Mouse (Mus musculus): Measurements from ENCODE around the gene Tfpi. TPM values are rescaled to one million over a fixed set of nuclear protein-coding genes. Genes with fewer than 3 reads are reported as not detected.

Tfpi gene
- total RNA-seq, 2 experiments from 2014 or later, result 3.6 TPM

DNA sequence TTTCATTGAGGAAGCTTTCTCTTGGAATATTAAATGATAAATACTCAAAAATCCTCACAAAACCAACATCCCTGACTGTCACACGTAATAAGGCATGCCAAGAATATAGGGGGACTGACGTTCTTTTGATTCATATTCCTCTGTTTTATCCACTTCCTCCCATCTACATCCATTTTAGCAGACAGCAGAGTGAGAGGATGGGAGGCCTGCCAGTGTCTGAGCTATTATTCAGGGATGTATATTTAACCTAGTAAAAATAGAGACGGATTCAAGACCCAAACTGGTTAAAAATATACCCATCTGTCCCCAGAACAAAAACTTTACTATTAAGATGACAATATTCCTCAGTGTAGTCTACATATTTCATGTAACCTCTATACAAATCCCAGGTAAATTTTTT is 14.2 kb downstream of the Tfpi start:
- Histone ChIP-seq H3K27ac (no peak overlapping the region), H3K4me3 (no peak overlapping the region)
- DNase-seq (ENCODE audit: low spot score in 2 of 2), result no peak
- TF ChIP-seq CTCF (conservative IDR thresholded peaks at IDR 0.05), result no peak

DNA sequence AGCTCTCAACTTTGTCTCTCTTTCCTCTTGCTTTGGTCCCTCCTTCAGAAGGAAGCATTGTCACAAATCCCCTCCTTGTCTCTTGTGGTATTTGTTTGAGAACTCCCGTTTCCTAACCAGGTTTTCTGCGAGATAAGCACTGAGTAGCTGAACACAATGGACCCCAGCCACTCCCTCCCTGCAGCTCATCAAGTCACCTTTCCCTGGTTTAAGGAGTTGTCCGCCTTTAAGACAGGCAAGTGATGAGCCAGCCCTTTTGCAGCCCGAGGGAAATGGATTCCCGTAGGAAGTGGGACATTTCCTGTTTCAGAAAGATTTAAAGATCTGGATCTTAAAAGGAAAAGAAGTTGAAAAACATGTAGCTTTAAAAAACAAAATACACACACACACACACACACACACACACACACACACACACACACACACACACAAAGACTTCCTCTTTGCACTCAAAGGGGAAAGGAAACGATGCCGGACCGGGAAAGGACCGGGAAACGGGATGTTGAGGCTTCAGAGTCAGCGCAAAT is 16.9 kb downstream of the Tfpi start:
- TF ChIP-seq CTCF (conservative IDR thresholded peaks at IDR 0.05), result no peak
- no peak for DNase-seq (ENCODE audit: low spot score in 2 of 2)
- Histone ChIP-seq H3K4me3 (no peak overlapping the region; the same call in 1 of the 2 replicates), H3K27ac (peak overlapping the region; percentile 39; the same call in 1 of the 2 replicates)

DNA sequence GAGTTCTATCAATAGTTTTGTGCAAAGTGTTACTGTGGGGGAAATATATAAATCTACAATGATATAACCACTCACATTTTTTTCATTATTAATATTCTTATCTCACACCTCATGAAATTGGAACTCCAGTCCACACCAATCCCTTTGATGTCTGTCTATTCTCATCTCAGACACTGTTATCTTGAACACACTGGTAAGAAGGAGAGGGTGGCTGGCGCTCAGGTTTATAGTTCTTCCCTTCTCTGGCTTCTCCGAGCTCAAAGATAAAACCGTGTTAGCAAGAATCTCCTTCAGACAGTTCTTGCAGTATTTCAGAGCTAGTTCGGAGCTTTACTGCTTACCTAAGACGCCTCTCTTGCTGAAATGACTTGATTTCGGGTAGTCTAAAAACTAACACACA is 19.4 kb downstream of the Tfpi start:
- no peak overlapping the region for H3K4me3 ChIP-seq
- no peak overlapping the region for H3K27ac ChIP-seq
- TF ChIP-seq CTCF (conservative IDR thresholded peaks at IDR 0.05), result no peak
- DNase-seq (ENCODE audit: low spot score in 2 of 2), result no peak

DNA sequence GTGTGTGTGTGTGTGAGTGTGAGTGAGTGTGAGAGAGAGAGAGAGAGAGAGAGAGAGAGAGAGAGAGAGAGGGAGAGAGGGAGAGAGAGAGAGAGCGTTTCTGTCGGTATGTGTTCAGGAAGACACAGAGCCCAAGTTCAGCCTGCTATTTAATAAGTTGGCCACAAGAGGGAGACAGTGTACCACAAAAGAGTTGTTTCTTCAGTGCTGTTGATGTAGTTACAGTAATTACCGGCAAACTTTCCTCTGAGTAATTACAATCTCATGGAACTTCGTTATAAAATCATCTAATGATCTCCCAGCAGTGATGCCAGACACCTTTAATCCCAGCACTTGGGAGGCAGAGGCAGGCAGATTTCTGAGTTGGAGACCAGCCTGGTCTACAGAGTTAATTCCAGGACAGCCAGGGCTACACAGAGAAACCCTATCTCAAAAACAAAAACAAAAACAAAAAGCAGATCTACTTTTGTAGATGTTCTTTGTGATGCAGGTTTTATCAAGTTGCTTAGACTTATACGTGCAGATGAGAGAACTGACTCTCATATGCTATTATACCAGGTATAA is 21.3 kb downstream of the Tfpi start:
- peak; percentile 81 for TF ChIP-seq CTCF (conservative IDR thresholded peaks at IDR 0.05)

DNA sequence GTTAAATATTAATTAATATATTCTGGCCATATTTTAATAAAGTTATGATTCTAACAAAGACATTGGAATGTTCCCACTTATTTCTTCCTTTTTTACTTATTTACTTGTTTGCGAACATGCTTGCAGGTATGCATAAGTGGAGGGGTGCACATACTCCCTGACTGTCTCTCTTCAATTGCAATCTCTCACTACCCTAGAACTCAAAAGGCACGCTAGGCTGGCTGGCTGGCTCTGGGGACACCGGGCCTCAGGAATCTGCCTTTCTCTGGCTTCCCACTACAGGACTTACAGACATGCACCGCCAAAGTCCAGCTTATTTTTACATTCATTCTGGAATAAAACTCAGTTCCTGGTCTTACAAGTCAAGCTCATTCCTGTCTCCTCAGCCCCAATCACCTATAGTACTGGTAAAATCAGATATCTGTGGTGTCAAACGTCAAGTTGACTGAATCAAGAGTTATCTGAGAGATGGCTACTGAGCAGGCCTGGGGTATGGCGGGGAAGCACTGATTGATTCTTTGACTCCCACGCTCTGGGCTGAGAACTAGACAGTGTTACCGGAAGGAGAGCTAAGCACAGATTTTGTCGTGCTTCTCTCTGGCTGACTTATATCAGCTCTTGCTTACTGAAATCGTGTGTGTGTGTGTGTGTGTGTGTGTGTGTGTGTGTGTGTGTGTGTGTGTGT is 21.9 kb downstream of the Tfpi start:
- no peak for DNase-seq (ENCODE audit: low spot score in 2 of 2)
- Histone ChIP-seq H3K4me3 (no peak overlapping the region), H3K27ac (no peak overlapping the region)
- no peak for TF ChIP-seq CTCF (conservative IDR thresholded peaks at IDR 0.05)

More for the DNA sequence above, 21.3 kb downstream of the Tfpi start:
- DNase-seq (ENCODE audit: low spot score in 2 of 2), result peak; percentile 80 to 82
- Histone ChIP-seq H3K27ac (no peak overlapping the region), H3K4me3 (no peak overlapping the region)

DNA sequence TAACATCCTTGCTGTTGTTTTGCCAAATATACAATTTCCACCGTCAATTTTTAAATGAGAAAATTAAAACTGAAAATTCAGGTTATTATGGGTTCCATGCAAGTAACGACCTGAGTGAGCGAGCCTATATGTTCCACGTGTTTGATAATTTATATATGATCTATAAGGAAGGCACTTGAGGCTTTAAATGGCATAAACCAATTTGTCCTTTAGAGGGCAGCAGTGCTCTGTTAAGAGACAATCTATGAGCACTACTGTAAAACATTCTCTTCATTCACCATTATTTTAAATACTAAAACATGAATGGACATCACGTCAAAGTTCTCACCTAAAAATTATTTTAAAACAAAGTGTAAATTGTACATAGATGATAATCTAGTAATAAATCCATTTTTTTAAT is 22.5 kb downstream of the Tfpi start:
- Histone ChIP-seq H3K27ac (no peak overlapping the region), H3K4me3 (no peak overlapping the region)
- peak; percentile 87 for TF ChIP-seq CTCF (conservative IDR thresholded peaks at IDR 0.05)
- peak; percentile 30 to 54 for DNase-seq (ENCODE audit: low spot score in 2 of 2)

DNA sequence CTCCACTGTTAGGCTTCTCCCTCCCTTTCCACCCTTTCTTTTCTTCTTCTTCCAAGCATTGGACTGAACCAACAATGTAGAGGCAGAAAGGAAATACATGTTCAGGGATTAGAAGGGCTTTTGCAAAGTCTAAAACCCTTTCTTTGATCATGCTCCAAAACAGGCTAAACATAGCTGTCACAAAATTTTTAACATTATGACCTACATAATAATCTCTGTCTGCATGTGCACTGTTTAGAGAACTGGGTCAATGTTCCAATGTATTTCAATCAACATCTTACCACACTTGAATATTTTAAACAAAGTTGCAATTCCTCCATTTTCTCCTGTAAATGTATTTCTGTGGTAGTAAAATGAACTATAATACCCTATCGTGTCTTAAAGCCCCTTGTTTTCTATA is 31.1 kb downstream of the Tfpi start:
- no peak overlapping the region for H3K4me3 ChIP-seq
- H3K27ac ChIP-seq, result no peak overlapping the region
- no peak for TF ChIP-seq CTCF (conservative IDR thresholded peaks at IDR 0.05)
- DNase-seq (ENCODE audit: low spot score in 2 of 2), result no peak

DNA sequence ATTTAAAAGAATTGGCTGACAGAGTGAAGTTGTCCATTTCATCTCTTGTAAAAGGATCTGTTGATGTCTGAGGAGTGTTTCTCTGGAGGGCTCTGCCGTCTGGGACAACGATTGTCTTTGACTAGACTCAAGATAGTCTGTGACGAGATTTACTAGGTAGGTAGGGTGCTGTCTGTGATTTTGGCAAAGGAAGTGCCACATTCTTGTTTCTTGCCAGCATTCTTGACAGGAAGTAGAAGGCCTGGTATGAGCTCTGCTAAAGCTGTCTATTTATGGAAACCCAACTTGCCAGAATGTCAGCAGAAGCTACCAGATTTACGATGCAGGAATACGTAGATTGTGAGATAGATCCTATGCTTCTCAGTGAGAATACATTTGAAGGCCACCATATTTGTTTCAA is 34.6 kb downstream of the Tfpi start:
- no peak for TF ChIP-seq CTCF (conservative IDR thresholded peaks at IDR 0.05)

DNA sequence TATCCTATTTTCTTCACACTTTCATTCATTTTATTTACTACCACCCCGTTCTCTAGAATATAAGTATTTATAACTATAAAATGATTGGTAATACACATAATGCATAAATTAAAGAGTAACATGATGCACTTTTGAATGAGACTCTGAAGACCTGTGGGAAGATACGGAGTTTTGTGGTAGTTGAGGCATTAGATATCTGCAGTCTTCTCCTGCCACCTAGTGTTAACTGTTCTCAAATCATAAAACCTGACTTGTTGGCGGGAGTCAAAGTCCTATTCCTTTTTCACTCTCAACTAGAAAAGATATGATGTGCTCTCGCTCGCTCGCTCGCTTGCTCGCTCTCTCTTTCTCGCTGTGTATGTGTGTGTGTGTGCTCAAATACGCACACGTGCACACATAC is 46.9 kb downstream of the Tfpi start:
- peak; percentile 59 to 70 for DNase-seq (ENCODE audit: low spot score in 2 of 2)
- TF ChIP-seq CTCF (conservative IDR thresholded peaks at IDR 0.05), result peak; percentile 89
- Histone ChIP-seq H3K4me3 (no peak overlapping the region), H3K27ac (no peak overlapping the region)

More for the DNA sequence above, 34.6 kb downstream of the Tfpi start:
- no peak overlapping the region for H3K27ac ChIP-seq
- DNase-seq (ENCODE audit: low spot score in 2 of 2), result no peak
- no peak overlapping the region for H3K4me3 ChIP-seq

DNA sequence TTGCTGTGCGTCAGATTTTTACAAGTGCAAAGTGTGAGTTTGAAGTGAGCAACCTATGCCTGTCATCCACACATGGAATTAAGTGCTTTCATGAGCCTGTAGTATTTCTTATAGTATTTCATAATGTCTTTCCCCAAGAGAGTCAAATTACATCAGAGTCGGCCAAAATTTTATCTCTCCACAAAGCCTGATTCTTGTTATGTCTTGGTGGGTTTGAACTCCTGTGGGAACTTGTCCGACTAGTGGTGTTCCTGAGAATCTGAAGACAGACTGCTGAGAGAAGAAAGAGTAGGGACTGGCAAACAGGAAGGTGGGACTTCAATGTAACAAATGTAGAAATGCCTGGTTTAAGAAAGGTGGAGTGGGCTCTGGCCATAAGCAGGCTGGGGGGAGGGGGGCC is 47.7 kb downstream of the Tfpi start:
- Histone ChIP-seq H3K27ac (no peak overlapping the region), H3K4me3 (no peak overlapping the region)
- no peak for TF ChIP-seq CTCF (conservative IDR thresholded peaks at IDR 0.05)
- DNase-seq (ENCODE audit: low spot score in 2 of 2), result no peak

DNA sequence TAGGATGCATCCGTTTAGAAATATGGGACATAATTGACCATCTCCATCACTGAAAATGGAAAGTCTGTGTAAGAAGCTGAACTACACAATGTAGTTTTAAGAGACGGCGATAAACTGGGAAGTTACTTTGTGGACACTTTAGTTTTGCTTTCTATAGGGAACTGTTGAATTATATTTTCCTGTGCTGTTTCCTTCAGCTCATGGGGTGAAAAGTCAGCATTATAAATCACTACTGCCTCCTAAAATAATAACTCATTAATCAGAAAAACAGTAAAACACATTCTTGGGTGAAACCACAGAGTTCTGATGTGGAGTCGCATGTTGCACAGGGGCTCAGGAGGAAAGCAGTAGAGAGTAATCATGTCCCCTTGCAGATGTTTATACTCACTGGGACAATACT is 50.0 kb downstream of the Tfpi start:
- no peak for TF ChIP-seq CTCF (conservative IDR thresholded peaks at IDR 0.05)
- H3K27ac ChIP-seq, result no peak overlapping the region
- DNase-seq (ENCODE audit: low spot score in 2 of 2), result no peak
- no peak overlapping the region for H3K4me3 ChIP-seq

DNA sequence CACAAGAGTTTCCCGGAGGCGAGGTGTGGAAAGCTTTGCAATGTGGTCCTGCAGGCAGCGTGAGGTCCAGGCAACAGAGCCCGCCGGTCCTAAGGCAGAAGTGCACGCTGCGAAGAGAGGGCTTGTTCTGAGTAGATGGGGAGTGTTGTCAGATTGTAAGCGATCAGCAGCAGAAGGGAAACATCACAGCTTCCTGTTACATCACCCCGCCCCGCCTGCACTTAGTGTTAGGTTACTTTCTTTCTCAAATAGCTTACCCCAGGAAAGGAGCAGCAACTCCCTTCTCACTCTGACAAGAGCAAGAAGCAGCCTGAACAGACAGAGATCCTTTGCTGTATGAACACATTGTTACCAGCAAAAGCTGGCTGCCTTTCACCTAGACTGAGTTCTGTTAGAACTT is 51.4 kb downstream of the Tfpi start, which contains the start of gene Calcrl:
Gene Calcrl, minus strand, starts transcription at position 274 of the 400 bp plus-strand sequence.
- H3K27ac ChIP-seq, result peak within 1 kb of the TSS; percentile 80
- DNase-seq (ENCODE audit: low spot score in 2 of 2), result peak; percentile 34 to 37
- peak within 1 kb of the TSS; percentile 52 for H3K4me3 ChIP-seq
- TF ChIP-seq CTCF (conservative IDR thresholded peaks at IDR 0.05), result no peak

DNA sequence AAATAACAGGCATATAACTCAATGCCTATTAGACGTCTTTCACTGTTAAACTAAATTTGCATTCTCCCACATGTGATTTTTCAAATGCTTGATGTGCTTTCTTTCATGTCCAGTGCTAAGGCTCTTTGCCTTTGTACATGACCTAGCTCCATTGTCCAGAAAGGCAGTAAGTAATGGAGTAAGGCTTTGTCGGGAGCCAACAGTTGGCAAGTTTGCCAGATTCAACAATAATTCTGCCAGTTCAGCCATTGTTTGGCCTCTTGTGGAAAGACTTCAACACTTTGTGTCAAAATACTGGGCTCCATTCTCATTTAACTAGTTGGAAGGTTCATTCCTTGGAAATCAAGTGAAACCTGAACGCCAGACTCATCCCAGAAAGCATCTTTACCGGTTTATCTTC is 60.1 kb downstream of the Tfpi start:
- DNase-seq (ENCODE audit: low spot score in 2 of 2), result no peak
- no peak for TF ChIP-seq CTCF (conservative IDR thresholded peaks at IDR 0.05)
- Histone ChIP-seq H3K4me3 (no peak overlapping the region), H3K27ac (no peak overlapping the region)
